Mouse (Mus musculus) hindlimb bud, embryonic 11.5 days (tissue): ENCODE data around the gene Gm572.

Experiments
- DNase-seq: peaks from one replicate; pipeline ENCODE4 v3.0.0-alpha.2; 2012; ENCODE audit warnings: low read depth, low spot score; ENCODE audit errors: extremely low spot score

Gene Gm572

GRCm38 (mm10) chr4:148643291-148644156, at the start of gene Gm572:
Gene Gm572 (plus strand): TSS chr4:148643317.
- no peak for DNase-seq

GRCm38 (mm10) chr4:148593996-148594395, 49.1 kb upstream of the Gm572 start:
- DNase-seq, result no peak

- no peak for DNase-seq
These were observed 47.2 kb upstream of the Gm572 start for GRCm38 (mm10) chr4:148595916-148596315.

- DNase-seq, result no peak
These were observed 46.4 kb upstream of the Gm572 start for GRCm38 (mm10) chr4:148596731-148597130.

- no peak for DNase-seq
These were observed 44.3 kb upstream of the Gm572 start for GRCm38 (mm10) chr4:148598826-148599225.

GRCm38 (mm10) chr4:148600316-148600715, 42.8 kb upstream of the Gm572 start:
- DNase-seq, result no peak

GRCm38 (mm10) chr4:148601871-148602270, 41.2 kb upstream of the Gm572 start:
- DNase-seq, result no peak

GRCm38 (mm10) chr4:148602357-148603120, 40.6 kb upstream of the Gm572 start, which contains the start of gene Masp2:
Gene Masp2 (plus strand): TSS chr4:148602554.
- no peak for DNase-seq

- no peak for DNase-seq
These were observed 39.6 kb upstream of the Gm572 start for GRCm38 (mm10) chr4:148603376-148604139.

- no peak for DNase-seq
These were observed 39.0 kb upstream of the Gm572 start for GRCm38 (mm10) chr4:148604141-148604540.

GRCm38 (mm10) chr4:148604541-148605165, 38.5 kb upstream of the Gm572 start:
- DNase-seq, result no peak

GRCm38 (mm10) chr4:148607758-148608157, 35.4 kb upstream of the Gm572 start:
- DNase-seq, result no peak

- DNase-seq, result no peak
These were observed 33.3 kb upstream of the Gm572 start for GRCm38 (mm10) chr4:148609805-148610204.

GRCm38 (mm10) chr4:148610631-148611364, 32.3 kb upstream of the Gm572 start:
- no peak for DNase-seq

GRCm38 (mm10) chr4:148612557-148612956, 30.6 kb upstream of the Gm572 start:
- DNase-seq, result no peak

- no peak for DNase-seq
These were observed 29.4 kb upstream of the Gm572 start for GRCm38 (mm10) chr4:148613738-148614137.

GRCm38 (mm10) chr4:148619805-148620204, 23.3 kb upstream of the Gm572 start:
- no peak for DNase-seq

- no peak for DNase-seq
These were observed 22.4 kb upstream of the Gm572 start for GRCm38 (mm10) chr4:148620718-148621117.

GRCm38 (mm10) chr4:148622485-148622884, 20.6 kb upstream of the Gm572 start:
- DNase-seq, result no peak

- DNase-seq, result no peak
These were observed 19.5 kb upstream of the Gm572 start for GRCm38 (mm10) chr4:148623609-148624008.
